Mouse (Mus musculus): Measurements from ENCODE around the gene Chpf2.

- TF ChIP-seq CTCF (IDR thresholded peaks at IDR 0.05; ENCODE audit: low read depth, low read length) (no peak), GATA1 (IDR thresholded peaks at IDR 0.05; ENCODE audit: borderline replicate concordance, low read length) (no peak), POLR2AphosphoS5 (IDR thresholded peaks at IDR 0.05; ENCODE audit: insufficient replicate concordance, low read depth, low read length) (no peak)
These were observed 48.9 kb upstream of the Chpf2 start for GRCm38 (mm10) chr5:24537618-24538017.

All from G1E (cell line).